Mouse (Mus musculus): ENCODE measurements around the gene Mpdz.

DNA sequence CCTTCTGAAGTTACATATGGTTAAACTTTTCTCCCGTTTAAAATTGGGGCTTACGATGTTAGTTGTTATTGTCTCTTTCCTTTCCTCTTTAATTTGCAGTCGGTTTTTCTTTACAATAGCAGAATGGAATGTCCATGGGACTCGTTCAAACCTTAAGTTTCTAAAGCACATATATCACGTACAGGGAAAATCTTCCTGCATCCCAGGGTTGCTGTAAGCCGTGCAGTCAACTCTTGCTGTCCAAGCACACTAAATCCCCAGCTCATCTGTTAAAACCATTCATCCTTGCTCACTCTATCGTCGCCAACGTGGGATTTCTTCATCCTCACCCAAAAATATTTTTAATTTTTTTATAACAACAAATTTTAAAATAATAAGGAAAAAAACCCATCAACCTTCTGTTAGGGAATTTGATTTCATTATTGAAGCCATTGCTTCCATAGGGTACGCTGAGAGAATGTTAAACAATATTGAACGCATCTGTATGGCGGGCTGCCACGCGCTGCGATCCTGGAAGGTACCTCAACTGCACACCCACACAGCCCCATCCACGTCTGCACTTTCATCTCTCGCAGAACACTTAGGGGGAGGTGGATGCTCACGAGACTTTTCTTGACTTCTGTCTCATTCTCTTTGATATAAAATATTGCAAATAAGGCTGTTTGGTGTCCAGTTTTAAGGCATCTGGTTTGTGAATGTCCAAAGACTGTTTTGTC is 41.4 kb upstream of the Mpdz start:
- no peak for TF ChIP-seq CTCF (IDR thresholded peaks at IDR 0.05; ENCODE audit: insufficient read depth, low read length)
- TF ChIP-seq POLR2A (IDR thresholded peaks at IDR 0.05; ENCODE audit: borderline replicate concordance, extremely low read depth, low read depth, low read length), result no peak
